ENCODE assay signal across 8 mouse cellular contexts in genomic region chr13:100744036-100744744, GRCm38 (mm10). TPM values are rescaled to one million over a fixed set of nuclear protein-coding genes. Genes with fewer than 3 reads are reported as not detected.
DNase-seq lines count a peak whose midpoint lies in the region; ATAC-seq and TF ChIP-seq lines count a peak whose summit lies in the region.

Mrps36 (minus strand) TSS chr13:100744659.

- WGBS in embryonic facial prominence, embryonic 14.5 days: 0% methylated on average over 39 of the region's 52 CpGs
- WGBS in limb, embryonic 14.5 days: under 1% methylated on average over 48 of the region's 52 CpGs
- WGBS in midbrain, postnatal 0 days: under 1% methylated on average over 52 of the region's 52 CpGs

- H3K4me1 ChIP-seq in embryonic facial prominence, embryonic 14.5 days (ENCODE audit: control insufficient read depth, insufficient read depth, low read length): peaks cover 5% of the 10 kb centered on the region; the same call in 1 of the 2 replicates
- peaks cover 3% of the 10 kb centered on the region; the same call in 1 of the 2 replicates for H3K4me1 ChIP-seq in limb, embryonic 14.5 days (ENCODE audit: control insufficient read depth, insufficient read depth, low read length)
- H3K4me1 ChIP-seq in midbrain, postnatal 0 days (ENCODE audit: insufficient read depth, low read length): peaks cover 4% of the 10 kb centered on the region; the same call in 1 of the 2 replicates

- H3K27me3 ChIP-seq in embryonic facial prominence, embryonic 14.5 days (replicated peaks; ENCODE audit: control insufficient read depth, insufficient read depth, low read length): no peaks in the 10 kb centered on the region
- H3K27me3 ChIP-seq in limb, embryonic 14.5 days (ENCODE audit: control insufficient read depth, insufficient read depth, low read length): no peaks in the 10 kb centered on the region
- no peaks in the 10 kb centered on the region for H3K27me3 ChIP-seq in midbrain, postnatal 0 days (ENCODE audit: insufficient read depth, low read length)

- peak; percentile 69; the same call in 1 of the 2 replicates for TF ChIP-seq POLR2A in limb, embryonic 14.5 days (IDR thresholded peaks at IDR 0.05; ENCODE audit: borderline replicate concordance, extremely low read depth, insufficient read depth, insufficient read length)

- ATAC-seq in embryonic facial prominence, embryonic 14.5 days (ENCODE audit: low read depth): peak; percentile 97
- peak; percentile 95 for ATAC-seq in limb, embryonic 14.5 days (ENCODE audit: low FRiP score, low read depth)
- peak; percentile 97 for ATAC-seq in midbrain, postnatal 0 days (ENCODE audit: low FRiP score)

- peak within 1 kb of the TSS; percentile 78 for H3K4me3 ChIP-seq in embryonic facial prominence, embryonic 14.5 days (ENCODE audit: low read depth, low read length)
- peak within 1 kb of the TSS; percentile 80 for H3K4me3 ChIP-seq in limb, embryonic 14.5 days (replicated peaks; ENCODE audit: low read length)
- peak within 1 kb of the TSS; percentile 62 for H3K4me3 ChIP-seq in midbrain, postnatal 0 days (ENCODE audit: low read depth, low read length)

- peak within 1 kb of the TSS; percentile 93 for H3K27ac ChIP-seq in embryonic facial prominence, embryonic 14.5 days (replicated peaks; ENCODE audit: low read depth, low read length)
- H3K27ac ChIP-seq in limb, embryonic 14.5 days (replicated peaks; ENCODE audit: low read depth, low read length): peak within 1 kb of the TSS; percentile 88
- peak within 1 kb of the TSS; percentile 94 for H3K27ac ChIP-seq in midbrain, postnatal 0 days (ENCODE audit: low read depth, low read length)

- peak within 1 kb of the TSS; percentile 84 for H3K9ac ChIP-seq in embryonic facial prominence, embryonic 14.5 days (ENCODE audit: low read depth, low read length)
- H3K9ac ChIP-seq in limb, embryonic 14.5 days (ENCODE audit: low read depth, low read length, severe bottlenecking): peak within 1 kb of the TSS; percentile 80
- H3K9ac ChIP-seq in midbrain, postnatal 0 days (replicated peaks; ENCODE audit: low read length, poor library complexity, severe bottlenecking): peak within 1 kb of the TSS; percentile 77

- H3K4me2 ChIP-seq in embryonic facial prominence, embryonic 14.5 days (ENCODE audit: low read depth, low read length): peak within 1 kb of the TSS; percentile 70
- peak within 1 kb of the TSS; percentile 61 for H3K4me2 ChIP-seq in limb, embryonic 14.5 days (replicated peaks; ENCODE audit: low read depth, low read length, severe bottlenecking)
- H3K4me2 ChIP-seq in midbrain, postnatal 0 days (ENCODE audit: low read depth, low read length, poor library complexity, severe bottlenecking): peak within 1 kb of the TSS; percentile 59

- no peaks in the 10 kb centered on the region for H3K9me3 ChIP-seq in embryonic facial prominence, embryonic 14.5 days (ENCODE audit: control insufficient read depth, low read length)
- no peaks in the 10 kb centered on the region for H3K9me3 ChIP-seq in limb, embryonic 14.5 days (ENCODE audit: control insufficient read depth, low read length)
- H3K9me3 ChIP-seq in midbrain, postnatal 0 days (ENCODE audit: low read length): no peaks in the 10 kb centered on the region

- no peaks in the 10 kb centered on the region for H3K36me3 ChIP-seq in embryonic facial prominence, embryonic 14.5 days (ENCODE audit: control insufficient read depth, insufficient read depth, low read length)
- H3K36me3 ChIP-seq in limb, embryonic 14.5 days (ENCODE audit: control insufficient read depth, insufficient read depth, low read length): no peaks in the 10 kb centered on the region
- no peaks in the 10 kb centered on the region for H3K36me3 ChIP-seq in midbrain, postnatal 0 days (ENCODE audit: insufficient read depth, low read length)

- peak; percentile 97 for DNase-seq in 3T3-L1 (ENCODE audit: low read depth, low spot score)
- peak; percentile 80 to 89 for DNase-seq in adrenal gland, postnatal 4 days (ENCODE audit: low spot score in 2 of 2)
- DNase-seq in embryonic facial prominence, embryonic 14.5 days (ENCODE audit: low spot score): peak; percentile 96
- DNase-seq in heart, adult 8-10 months (ENCODE audit: low spot score): peak; percentile 97
- peak; percentile 97 for DNase-seq in kidney, adult 9 months
- DNase-seq in limb, embryonic 14.5 days (ENCODE audit: low spot score): peak; percentile 94
- peak; percentile 95 for DNase-seq in midbrain, postnatal 0 days (ENCODE audit: low spot score)
- DNase-seq in spleen, postnatal 14 days (ENCODE audit: low spot score in 2 of 2): peak; percentile 91

- peak; percentile 20; the same call in 1 of the 2 replicates for TF ChIP-seq CTCF in midbrain, postnatal 0 days (IDR thresholded peaks at IDR 0.05)

RNA-seq across cellular contexts. Expression of gene Mrps36, which starts in this region (rescaled TPM):
- total RNA-seq in adrenal gland, postnatal 4 days (2021): 100 to 1,000 TPM in 1 of 2 experiments, 10 to 100 TPM in 1; 95.5 to 102 TPM
- polyA plus RNA-seq in embryonic facial prominence, embryonic 14.5 days (2014; fragmentation: Nextera tagmentation; extraction: Ambion mirVana): 125 and 150 TPM in 2 replicates
- total RNA-seq in heart, adult 8-10 months (2022): 100 to 1,000 TPM; 179 to 227 (median 201) TPM
- 48.4 and 57.9 TPM in 2 replicates for polyA plus RNA-seq in limb, embryonic 14.5 days (2012; rRNA removed)
- polyA plus RNA-seq in limb, embryonic 14.5 days (2014; fragmentation: Nextera tagmentation; extraction: Ambion mirVana): 113 and 117 TPM in 2 replicates
- total RNA-seq in midbrain, postnatal 0 days (2014; rRNA removed): 25.9 and 44.2 TPM in 2 replicates
- 163 and 165 TPM in 2 replicates for polyA plus RNA-seq in midbrain, postnatal 0 days (2015; fragmentation: Nextera tagmentation; extraction: Ambion mirVana)

Comparison
In these comparisons a context has a peak if more than half of its experiments do, and no peak if none do; other contexts are left out.
1. Peak in every context shown above with its lines: DNase-seq, ATAC-seq, H3K4me3 ChIP-seq and H3K27ac ChIP-seq.